Mouse (Mus musculus): ENCODE data around the gene Pbxip1. TPM values are rescaled to one million over a fixed set of nuclear protein-coding genes. Genes with fewer than 3 reads are reported as not detected.

Gene Pbxip1
- polyA plus RNA-seq (2012; rRNA removed), result 66.2 and 78.1 TPM in 2 replicates

GRCm38 (mm10) chr3:89436176-89437113, at the start of gene Pbxip1:
Gene Pbxip1 (plus strand): TSS chr3:89436706.
- peak; percentile 76 for DNase-seq
- 4% methylated on average over 16 of the region's 16 CpGs for WGBS
- Histone ChIP-seq H3K4me3 (replicated peaks; ENCODE audit: extremely low read depth, low read depth, low read length) (peak within 1 kb of the TSS; percentile 89), H3K4me1 (ENCODE audit: control insufficient read depth, insufficient read depth, low read length) (peaks cover 7% of the 10 kb centered on the region)
- TF ChIP-seq POLR2A (IDR thresholded peaks at IDR 0.05; ENCODE audit: borderline replicate concordance, extremely low read depth, low read depth, low read length) (peak; percentile 75; the same call in 1 of the 2 replicates), CTCF (IDR thresholded peaks at IDR 0.05; ENCODE audit: insufficient read depth, low read length) (no peak)

- peaks cover 24% of the 10 kb centered on the region for H3K4me1 ChIP-seq (ENCODE audit: control insufficient read depth, insufficient read depth, low read length)
- H3K4me3 ChIP-seq (replicated peaks; ENCODE audit: extremely low read depth, low read depth, low read length), result peak overlapping the region; percentile 22
Observed at GRCm38 (mm10) chr3:89387632-89388031, 48.9 kb upstream of the Pbxip1 start.

GRCm38 (mm10) chr3:89388134-89388881, 48.2 kb upstream of the Pbxip1 start:
- Histone ChIP-seq H3K4me1 (ENCODE audit: control insufficient read depth, insufficient read depth, low read length) (peaks cover 24% of the 10 kb centered on the region), H3K4me3 (replicated peaks; ENCODE audit: extremely low read depth, low read depth, low read length) (no peak overlapping the region)

More at GRCm38 (mm10) chr3:89387632-89388031, 48.9 kb upstream of the Pbxip1 start:
- DNase-seq, result peak; percentile 43
- WGBS, result 65% methylated on average over 11 of the region's 11 CpGs
- no peak for TF ChIP-seq CTCF (IDR thresholded peaks at IDR 0.05; ENCODE audit: insufficient read depth, low read length)
- no peak for TF ChIP-seq POLR2A (IDR thresholded peaks at IDR 0.05; ENCODE audit: borderline replicate concordance, extremely low read depth, low read depth, low read length)

GRCm38 (mm10) chr3:89388901-89389740, 47.4 kb upstream of the Pbxip1 start:
- TF ChIP-seq CTCF (IDR thresholded peaks at IDR 0.05; ENCODE audit: insufficient read depth, low read length) (no peak), POLR2A (IDR thresholded peaks at IDR 0.05; ENCODE audit: borderline replicate concordance, extremely low read depth, low read depth, low read length) (no peak)
- Histone ChIP-seq H3K4me3 (replicated peaks; ENCODE audit: extremely low read depth, low read depth, low read length) (no peak overlapping the region), H3K4me1 (ENCODE audit: control insufficient read depth, insufficient read depth, low read length) (peaks cover 22% of the 10 kb centered on the region)
- no peak for DNase-seq
- 39% methylated on average over 6 of the region's 6 CpGs for WGBS

More at GRCm38 (mm10) chr3:89388134-89388881, 48.2 kb upstream of the Pbxip1 start:
- TF ChIP-seq POLR2A (IDR thresholded peaks at IDR 0.05; ENCODE audit: borderline replicate concordance, extremely low read depth, low read depth, low read length), result no peak
- no peak for TF ChIP-seq CTCF (IDR thresholded peaks at IDR 0.05; ENCODE audit: insufficient read depth, low read length)
- peak; percentile 25 for DNase-seq
- 57% methylated on average over 11 of the region's 11 CpGs for WGBS

GRCm38 (mm10) chr3:89390111-89390515, 46.4 kb upstream of the Pbxip1 start:
- Histone ChIP-seq H3K4me3 (replicated peaks; ENCODE audit: extremely low read depth, low read depth, low read length) (no peak overlapping the region), H3K4me1 (ENCODE audit: control insufficient read depth, insufficient read depth, low read length) (peaks cover 19% of the 10 kb centered on the region)
- DNase-seq, result peak; percentile 33
- WGBS, result 6% methylated on average over 5 of the region's 5 CpGs
- TF ChIP-seq POLR2A (IDR thresholded peaks at IDR 0.05; ENCODE audit: borderline replicate concordance, extremely low read depth, low read depth, low read length) (no peak), CTCF (IDR thresholded peaks at IDR 0.05; ENCODE audit: insufficient read depth, low read length) (no peak)

GRCm38 (mm10) chr3:89390699-89391662, 45.5 kb upstream of the Pbxip1 start:
- TF ChIP-seq CTCF (IDR thresholded peaks at IDR 0.05; ENCODE audit: insufficient read depth, low read length), result no peak
- no peak for TF ChIP-seq POLR2A (IDR thresholded peaks at IDR 0.05; ENCODE audit: borderline replicate concordance, extremely low read depth, low read depth, low read length)
- WGBS, result 18% methylated on average over 19 of the region's 19 CpGs
- peak; percentile 36 for DNase-seq
- H3K4me1 ChIP-seq (ENCODE audit: control insufficient read depth, insufficient read depth, low read length), result peaks cover 26% of the 10 kb centered on the region
- peak overlapping the region; percentile 85 for H3K4me3 ChIP-seq (replicated peaks; ENCODE audit: extremely low read depth, low read depth, low read length)

- H3K4me3 ChIP-seq (replicated peaks; ENCODE audit: extremely low read depth, low read depth, low read length), result peak overlapping the region; percentile 85
- peaks cover 29% of the 10 kb centered on the region for H3K4me1 ChIP-seq (ENCODE audit: control insufficient read depth, insufficient read depth, low read length)
- TF ChIP-seq POLR2A (IDR thresholded peaks at IDR 0.05; ENCODE audit: borderline replicate concordance, extremely low read depth, low read depth, low read length) (no peak), CTCF (IDR thresholded peaks at IDR 0.05; ENCODE audit: insufficient read depth, low read length) (no peak)
- peak; percentile 66 for DNase-seq
- WGBS, result under 1% methylated on average over 55 of the region's 56 CpGs
Observed at GRCm38 (mm10) chr3:89391663-89392511, 44.6 kb upstream of the Pbxip1 start.
